Mouse (Mus musculus) right cerebral cortex, adult 2 months (tissue): ENCODE measurements at regions not wholly inside any gene's neighbourhood (a gene's known extent, or its start where the extent isn't known, plus 50 kb on each side); places are given as distances from the start of the nearest gene placed in this dataset.
A peak's percentile ranks its signal among the peaks of the same experiment; 100 is the strongest.

Experiments
- DNase-seq, 2 experiments: peaks; one replicate each; pipeline ENCODE4 v3.0.0; 2021 to 2022; ENCODE audit warnings: low spot score in 2 of 2

GRCm38 (mm10) chrX:21828975-21829374, 84.1 kb upstream of the Gm28269 start:
- DNase-seq = peak; percentile 21 to 30

GRCm38 (mm10) chrX:21809212-21809611, 64.3 kb upstream of the Gm28269 start:
- DNase-seq = no peak

GRCm38 (mm10) chrX:21801834-21802233, 56.9 kb upstream of the Gm28269 start:
- no peak for DNase-seq
